Mouse (Mus musculus) spleen, adult 12 weeks (tissue): ENCODE results near the gene Kirrel3.

Experiments
- DNase-seq: peaks from one replicate; pipeline ENCODE4 v3.0.0; 2022; ENCODE audit warnings: low spot score

Kirrel3 gene

DNA sequence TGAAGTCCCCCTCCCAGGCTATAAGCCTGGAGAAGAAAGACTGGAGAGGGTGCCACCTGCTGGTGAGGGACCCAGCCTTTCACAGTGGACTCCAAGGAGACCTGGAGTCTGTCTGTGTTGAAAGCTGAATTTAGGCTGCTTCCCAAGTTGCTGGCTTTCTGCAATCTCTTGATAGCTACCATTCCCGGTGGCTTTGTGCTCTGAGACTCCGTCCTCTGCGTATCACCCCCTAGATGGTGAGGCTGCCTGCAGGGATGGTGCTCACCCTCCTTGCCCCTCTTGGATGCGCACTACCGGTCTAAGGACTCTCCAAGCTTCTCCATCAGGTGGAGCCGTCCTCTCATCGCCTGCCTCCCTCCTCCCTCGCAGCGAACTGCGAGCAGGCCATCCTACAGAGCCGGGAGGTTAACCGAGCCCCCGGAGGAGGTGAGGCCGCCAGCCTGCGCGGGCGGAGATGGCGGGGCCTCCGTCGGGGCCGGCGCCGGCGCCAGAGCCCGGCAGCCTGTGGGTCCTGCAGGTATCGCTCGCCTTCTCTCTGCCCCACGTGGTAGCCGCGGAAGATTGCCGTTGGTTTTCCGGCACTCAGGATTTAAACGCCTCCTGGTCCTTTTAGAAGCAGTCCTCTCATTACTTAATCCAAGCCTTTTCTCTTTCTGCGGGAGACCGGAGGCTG is at the start of gene Kirrel3:
TSS of gene Kirrel3 (plus strand) at position 136 of the 673 bp plus-strand sequence.
- DNase-seq, result no peak

DNA sequence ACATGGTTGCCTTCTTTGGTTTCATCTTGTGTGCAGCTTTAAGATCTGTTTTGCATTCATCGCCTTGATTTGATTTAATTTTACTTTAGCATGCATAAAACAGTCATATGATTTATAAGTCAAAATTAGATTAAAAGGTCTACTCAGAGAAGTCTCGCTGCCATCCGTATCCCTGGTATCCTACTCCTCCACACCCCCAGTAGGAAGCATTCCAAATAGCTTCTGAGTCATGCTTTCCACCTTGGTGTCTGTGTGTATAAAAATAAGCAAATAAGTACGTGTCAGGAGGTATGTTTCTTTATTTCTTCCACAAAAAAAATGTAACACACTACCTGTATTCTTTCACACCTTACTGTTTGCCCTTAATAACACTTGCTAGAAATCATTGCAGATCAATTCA is 45.0 kb upstream of the Kirrel3 start:
- DNase-seq, result no peak

DNA sequence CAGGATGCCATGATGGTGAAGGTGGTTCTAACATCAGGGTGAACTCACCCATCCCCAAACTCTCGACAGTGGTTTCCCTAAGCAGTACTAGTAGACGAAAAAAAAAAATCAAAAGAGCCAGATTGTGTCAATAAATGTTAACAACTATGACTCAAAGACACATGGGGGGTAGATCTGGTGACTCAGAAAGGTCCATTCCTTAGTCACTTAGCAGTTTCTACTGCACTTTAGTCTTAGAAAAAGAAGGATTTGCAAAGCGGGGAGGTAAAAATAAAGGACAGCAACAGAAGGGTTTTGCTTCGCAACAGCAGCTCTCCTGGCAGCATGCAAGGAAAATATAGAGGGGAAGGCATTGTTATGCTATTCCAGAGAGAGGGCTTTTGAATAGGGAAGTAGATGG is 41.7 kb upstream of the Kirrel3 start:
- DNase-seq, result no peak

DNA sequence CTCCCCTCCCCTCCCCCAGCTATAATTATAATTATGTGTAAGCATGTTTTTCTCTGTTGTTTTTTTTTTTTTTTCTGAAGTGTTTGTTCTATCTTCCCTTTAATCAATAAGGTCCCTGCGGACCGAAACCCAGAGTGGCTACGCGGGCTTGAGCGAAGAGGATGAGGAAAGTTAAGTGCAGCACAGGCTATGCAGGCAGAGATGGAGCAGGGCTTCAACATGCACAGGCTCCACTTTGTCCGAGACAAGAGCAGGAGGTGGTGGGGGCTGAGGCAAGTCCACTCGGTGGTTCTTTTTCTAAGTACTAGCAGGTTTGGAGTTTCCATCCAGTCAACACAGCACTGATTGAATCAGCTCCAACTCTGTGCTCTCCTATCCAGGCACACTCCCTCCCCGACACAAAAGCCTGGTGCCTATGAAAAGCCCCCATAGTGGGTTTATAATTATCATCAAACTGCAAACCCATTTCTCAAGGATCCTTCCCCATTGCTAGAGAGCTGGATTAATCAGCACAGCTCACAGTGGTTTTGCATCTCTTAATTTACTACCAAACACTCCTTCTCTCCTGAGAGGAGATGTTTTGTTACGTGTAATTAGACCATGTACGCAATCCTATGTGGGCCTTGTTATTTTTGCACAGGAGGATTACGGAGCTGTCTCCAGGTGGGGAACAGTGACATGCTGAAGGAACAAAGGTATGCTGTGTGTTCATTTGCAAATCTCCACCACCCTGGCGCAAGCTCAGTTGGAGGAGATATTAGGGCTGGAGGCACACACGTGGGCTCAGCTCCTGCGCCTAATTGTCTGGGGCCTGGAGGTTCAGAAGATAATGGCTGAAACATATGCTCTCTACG is 39.0 kb upstream of the Kirrel3 start:
- no peak for DNase-seq

DNA sequence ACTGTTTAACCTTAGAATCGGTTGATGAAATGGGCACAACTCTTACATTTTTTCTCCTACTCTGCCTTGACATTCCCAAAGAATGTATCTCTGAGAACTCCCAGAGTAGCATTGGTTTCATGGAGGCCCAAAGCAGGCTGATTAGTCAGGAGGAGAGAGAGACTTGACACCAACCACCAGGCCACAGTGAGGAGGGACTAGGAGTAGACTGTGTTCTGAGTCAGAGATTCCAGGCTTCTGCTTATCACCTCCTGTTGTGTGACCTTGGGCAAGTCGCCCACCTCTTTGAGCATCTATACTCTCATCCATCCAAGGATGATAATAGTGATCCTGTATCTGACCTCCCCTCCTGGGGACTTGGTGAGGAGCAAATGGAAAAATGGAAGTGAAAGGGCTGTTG is 38.0 kb upstream of the Kirrel3 start:
- no peak for DNase-seq

DNA sequence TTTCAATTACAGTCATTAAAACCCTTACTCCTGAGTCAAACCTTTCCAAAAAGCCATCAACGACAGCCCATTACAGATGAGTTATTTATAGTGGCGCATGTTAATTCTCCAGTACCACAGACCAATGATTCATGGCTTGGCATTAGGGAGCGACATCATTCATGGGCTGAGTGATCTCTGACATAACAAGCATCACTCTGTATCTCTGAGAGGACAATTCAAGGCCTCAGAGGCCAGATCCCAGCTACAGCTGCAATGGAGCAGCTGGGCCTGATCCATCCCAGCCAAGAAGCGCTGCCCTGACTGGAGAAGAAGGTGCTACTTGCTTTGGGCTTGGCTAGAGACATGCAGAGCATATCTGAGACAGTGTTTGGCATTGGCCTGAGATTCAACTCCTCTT is 37.2 kb upstream of the Kirrel3 start:
- DNase-seq, result no peak

DNA sequence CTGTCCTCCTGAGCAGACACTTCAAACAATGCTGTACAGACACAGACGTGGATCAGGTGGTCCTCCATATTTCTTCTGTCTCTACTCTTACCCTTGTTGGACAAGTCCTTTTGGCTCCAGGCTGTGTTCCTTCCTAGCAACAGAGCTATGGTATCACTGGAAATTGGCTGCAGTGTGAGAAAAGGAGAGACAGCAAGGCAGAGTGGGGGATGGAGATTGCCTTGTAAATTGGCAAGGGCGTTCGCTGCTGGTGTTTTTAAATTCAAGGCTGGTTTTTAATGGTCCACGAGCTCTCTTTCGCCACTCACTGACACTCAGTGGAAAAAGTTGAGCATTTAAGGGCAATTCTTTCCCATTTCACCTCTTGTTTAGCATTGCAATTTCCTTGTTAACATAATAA is 27.5 kb upstream of the Kirrel3 start:
- DNase-seq, result no peak

DNA sequence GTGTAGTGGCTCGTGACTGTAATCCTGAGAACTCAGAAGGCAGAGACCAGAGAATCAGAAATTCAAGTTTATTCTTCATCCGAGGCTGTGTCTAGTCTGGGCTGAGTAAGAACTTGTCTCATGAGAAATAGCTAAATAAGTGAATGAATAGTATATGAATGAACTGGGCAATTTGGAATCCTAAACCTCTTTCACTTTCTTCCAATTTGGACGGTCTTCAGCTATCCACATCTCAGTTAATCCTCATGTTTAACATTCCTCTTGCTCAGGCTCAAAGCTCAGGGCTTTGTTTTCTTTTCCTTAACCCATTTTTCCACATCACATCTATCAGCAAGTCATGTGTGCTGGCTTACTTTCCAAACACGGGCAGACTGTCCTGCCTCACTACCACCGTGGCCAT is 25.7 kb upstream of the Kirrel3 start:
- no peak for DNase-seq

DNA sequence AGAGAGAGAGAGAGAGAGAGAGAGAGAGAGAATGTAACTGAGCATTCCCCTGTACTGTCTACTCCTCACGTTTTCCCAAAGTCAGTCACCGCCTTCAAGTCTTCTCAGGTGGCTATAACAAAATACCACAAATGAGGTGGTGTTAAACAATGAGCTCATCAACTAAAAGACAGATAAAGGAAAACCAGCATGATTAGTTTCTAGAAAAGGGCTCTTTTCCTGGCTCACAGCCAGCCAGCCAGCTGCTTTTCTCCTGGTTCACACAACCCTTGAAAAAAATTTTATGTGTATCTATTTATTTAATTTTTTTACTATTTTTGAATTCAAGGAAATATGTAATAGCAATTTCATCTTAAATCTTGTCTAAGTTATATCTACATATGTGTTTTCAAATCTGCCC is 22.0 kb upstream of the Kirrel3 start:
- DNase-seq, result no peak

DNA sequence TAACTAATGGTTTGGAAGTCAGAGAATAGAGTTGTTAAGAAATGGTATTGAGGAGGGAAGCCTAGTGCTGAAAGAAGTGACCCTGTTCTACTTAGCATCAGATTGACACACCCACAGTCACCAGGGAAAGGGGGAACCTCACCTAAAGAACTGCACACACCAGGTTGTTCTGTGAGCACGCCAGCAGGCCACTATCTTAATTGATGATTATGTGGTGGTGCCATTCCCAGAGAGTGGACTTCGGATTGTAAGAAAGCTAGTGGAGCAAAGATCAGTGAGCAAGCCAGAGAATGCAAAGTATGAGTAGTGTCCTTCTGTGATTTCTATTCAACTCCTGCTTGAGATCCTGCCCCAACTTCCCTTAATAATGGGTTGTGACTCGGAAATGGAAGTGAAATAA is 19.6 kb upstream of the Kirrel3 start:
- DNase-seq, result no peak

DNA sequence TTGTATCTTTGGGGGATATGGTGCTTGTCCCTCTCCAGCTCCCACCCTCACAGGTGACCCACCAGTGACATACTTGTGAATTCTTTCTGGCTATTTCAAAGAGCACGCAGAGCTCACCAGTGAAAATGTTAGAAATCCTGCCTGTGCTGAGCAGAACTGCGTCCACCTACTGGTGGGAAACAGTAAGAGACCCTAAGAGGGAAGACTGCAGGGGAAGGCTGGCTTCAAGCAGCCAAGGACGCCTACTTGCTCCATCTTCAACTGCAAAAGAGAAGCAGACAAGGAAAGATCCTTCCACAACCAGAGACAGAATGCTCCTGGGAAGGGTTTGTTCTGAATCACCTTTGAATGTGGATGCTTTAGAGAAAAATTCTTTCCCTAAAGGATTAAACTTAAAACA is 16.5 kb upstream of the Kirrel3 start:
- DNase-seq, result no peak

DNA sequence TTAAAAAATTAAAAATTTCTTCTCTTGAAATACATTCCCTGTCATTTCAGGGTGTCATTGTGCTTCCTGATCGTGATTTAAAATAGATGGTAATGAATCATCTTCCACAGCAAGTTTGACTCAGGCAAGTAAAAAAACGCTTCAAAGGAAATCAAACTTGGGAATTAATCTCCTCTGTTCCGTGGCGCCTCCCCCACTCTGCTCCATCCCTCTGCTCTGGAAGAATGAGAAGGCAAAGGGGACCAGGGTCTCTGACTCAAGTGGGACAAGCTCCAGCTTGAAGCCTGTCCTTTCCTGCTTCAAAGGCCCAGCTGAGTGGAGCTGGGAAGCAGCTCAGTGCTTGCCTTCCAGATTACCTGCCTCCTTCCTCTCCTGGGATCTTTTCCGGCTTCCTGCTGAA is 9.5 kb upstream of the Kirrel3 start:
- DNase-seq, result no peak

DNA sequence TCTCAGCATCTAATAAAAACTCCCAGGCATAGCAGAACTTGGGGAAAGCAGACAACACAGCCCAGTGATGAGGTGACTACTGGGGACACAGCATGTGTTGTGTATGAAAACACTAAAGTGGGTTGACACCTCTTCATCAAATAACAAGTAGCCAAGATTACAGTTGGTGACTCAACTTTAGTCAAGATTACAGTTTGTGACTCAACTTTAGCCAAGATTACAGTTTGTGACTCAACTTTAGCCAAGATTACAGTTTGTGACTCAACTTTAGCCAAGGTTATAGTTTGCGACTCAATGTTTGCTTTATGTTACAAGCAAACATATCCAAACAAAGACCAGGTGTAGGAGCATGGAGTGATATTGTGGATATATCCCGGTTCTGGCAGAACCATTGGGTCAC is 7.2 kb upstream of the Kirrel3 start:
- DNase-seq, result no peak

DNA sequence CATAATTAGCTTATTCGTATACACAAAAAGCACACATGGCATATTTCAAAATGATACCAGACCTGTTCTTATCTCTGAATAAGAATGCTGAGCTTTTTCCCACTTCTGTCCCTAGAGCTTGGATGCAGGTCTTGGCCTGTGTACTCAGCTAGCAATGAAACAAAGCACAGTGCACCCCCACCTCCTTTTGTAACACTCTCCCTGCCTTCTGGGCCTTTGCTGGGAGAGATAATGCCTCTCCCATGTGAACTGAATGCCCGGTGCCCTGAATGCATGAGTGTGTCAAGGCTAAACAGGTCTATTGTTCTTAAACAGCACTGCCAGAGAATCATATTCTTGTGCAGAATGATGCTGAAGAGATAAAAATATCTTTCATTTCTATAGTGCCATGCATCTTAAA is 2.5 kb upstream of the Kirrel3 start:
- DNase-seq, result no peak

DNA sequence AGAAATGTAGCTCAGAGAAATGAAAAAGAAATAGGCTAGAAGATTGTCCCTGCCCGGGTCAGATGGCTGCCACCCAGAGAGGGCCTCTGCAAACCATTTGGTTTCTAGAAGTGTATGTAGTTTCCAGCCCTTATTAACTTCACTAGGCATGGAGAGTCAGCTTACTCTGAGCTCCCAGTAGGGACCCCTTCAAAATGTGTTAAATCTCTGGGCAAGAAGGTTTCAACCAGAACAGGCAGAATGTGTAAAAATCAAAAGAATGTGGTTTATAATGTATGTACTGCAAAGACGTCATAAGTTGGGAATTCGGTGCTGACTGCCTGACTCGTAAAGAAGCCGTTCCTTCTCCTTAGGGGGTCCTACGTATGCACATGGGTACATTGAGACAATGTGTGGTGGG is 1.0 kb upstream of the Kirrel3 start:
- DNase-seq, result no peak

DNA sequence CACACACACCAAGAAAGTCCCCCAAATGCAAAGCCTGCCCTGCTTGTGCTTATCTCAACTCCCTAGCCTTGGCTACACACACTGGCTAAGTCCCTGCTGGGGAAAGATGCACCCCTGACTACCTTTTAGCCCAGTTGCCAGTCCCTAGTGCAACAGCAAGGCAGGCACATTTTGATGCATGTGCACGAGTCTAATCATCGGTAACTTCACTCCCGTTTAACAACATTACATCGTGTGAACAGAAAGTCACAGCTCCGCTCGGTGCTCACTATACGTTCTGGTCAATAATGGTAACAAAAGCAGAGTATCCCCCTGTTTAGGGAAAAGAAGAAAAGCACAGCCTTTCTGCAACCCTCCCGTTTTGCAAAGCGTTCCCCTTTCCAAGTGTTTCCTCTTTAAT is 2.6 kb downstream of the Kirrel3 start:
- no peak for DNase-seq

DNA sequence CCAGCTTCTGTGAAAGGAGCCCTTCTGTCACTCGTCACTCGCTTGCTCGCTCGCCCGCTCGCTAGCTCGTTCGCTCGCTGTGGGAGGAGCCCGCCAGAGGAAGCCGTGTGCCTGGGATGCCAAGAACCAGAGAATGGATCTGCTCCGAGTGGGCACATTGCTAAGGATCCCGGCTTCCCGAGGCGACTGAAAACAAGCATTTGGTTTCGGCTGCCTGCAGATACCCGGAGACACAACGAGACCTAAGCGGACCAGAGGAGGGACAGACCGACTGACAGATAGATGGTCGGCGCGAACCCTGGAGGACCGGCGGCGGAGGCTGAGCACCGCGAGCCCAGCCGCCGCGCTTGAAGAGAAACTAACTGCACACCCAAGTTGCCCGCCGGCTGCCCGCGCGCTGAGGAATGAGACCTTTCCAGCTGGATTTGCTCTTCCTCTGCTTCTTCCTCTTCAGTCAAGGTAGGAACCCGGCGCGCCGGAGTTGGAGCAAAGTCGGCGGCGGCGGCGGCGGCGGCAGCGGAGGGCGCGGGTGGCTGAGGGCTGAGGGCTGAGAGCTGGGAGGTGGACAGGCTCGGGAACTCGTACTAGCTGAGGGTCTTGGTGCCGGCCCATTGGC is 3.1 kb downstream of the Kirrel3 start:
- DNase-seq, result no peak

DNA sequence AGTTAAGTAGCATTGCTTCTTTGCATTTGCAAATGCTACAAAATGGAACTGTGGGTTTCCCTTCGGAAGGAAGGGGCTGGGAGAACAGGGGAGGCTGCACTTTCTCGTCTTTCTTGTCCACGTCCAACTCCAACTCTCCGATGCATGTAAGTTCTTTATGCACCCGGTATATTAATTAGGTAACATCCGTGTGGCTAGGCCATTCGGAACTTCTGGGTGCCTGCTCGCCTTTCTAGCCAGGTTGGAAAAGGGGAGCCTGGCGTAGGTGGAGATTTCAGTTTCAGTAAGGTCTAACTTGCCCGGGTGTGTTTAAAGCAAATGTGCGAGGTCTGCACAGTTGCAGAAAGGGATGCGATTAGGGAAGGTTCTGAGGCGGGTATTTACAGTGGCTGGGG is 3.6 kb downstream of the Kirrel3 start:
- no peak for DNase-seq

DNA sequence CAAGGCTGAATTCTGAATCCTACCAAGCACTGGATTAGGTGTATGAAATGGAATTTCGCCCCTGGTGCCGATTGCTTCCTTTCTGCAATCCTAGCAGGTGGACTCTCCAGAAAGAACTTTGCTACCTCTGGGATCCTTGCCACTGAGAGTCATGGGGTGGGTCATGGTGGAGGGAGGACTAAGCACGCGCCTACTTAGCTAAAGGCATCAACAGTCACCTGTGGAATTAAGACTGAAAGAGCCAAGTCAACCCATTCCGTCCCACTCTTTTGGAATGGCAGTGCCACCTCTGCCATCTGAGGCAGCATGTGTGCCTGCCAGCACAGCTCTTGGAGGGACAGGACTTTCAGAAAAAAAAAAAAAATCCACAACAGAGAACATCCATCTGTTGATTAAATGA is 4.1 kb downstream of the Kirrel3 start:
- DNase-seq, result no peak

DNA sequence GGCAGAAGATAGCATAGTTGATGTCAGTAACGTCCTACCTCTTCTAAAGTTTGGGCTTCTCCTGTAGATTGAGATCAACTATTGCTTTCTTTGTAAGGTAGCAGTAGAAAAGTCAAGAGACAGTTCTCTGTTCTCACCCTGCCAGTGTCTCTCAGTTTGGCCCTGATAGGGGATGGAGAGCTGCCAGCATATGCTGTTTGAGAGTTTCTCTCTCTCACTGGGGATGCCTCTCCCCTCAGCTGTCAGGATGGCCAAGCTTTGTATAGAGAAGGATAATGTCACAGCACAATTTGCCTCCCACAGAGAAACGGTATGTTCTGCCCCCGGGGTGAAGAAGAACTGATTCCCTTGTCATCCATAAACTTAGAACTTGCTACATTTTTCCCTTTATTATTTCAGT is 6.4 kb downstream of the Kirrel3 start:
- DNase-seq, result no peak

DNA sequence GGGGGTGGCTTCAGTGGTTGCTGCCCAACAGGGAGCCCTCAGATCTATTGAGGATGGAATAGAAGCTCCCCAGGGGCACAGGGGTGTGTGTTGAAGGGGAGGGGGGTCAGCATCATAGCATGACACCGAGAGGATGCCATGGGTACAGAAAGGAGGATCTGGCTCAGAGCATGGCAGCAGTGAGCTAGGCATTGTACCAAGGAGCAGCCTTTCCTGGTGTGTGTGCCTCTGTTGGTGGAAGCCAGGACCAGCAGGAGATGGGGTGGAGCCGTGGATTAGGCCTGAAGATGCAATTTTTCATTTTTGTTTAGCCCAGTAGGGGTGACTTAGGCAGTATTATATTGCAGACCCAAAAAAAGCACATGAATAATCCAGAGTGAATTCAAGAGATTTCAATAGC is 7.9 kb downstream of the Kirrel3 start:
- no peak for DNase-seq

DNA sequence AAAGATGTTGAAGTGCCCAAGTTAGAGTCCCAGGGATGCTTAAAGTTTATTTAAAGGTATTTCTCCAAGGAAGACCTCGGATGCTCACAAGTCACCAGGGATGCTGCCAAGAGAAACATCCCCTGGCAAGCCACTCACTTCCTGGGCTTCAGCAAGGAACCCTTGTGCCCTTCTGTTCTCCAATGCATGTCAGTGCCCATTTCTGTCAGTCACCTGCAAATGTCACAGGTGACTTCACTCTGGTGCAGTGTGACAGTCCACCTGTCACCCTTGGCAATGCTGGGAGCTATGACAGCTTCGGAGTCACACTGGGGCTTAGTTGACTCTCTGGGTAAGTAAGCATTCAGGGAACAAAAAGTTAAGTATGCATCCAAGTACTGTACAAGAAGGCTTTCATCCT is 12.4 kb downstream of the Kirrel3 start:
- DNase-seq, result no peak

DNA sequence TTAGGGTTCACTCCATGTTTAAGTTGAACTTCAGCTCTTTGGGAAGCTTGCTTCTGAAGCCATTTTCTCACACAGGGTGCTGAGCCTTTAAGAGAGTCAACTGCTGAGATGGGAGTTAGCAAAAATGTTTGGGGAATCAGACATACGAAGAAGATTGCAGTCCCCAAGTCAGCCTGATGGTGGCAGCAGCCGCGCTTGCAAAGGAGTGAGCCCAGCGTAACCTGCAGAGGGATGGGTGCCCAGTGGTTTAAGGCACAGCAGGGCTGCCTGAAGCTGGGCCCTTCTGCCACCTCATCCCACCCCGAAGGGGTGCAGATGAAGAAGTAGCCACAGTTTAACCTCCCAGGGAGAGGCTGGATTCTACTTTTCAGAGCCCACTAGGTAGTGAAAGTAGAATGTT is 13.0 kb downstream of the Kirrel3 start:
- no peak for DNase-seq
